Mouse (Mus musculus) adrenal gland, adult 8-10 months (tissue): ENCODE measurements around the gene Cdkl3. TPM values are rescaled to one million over a fixed set of nuclear protein-coding genes. Genes with fewer than 3 reads are reported as not detected.
"Not testable (repeated sequence)": the region's sequence is repeated elsewhere in the genome, so short reads cannot be mapped to it uniquely, and the experiment has no call there.

ENCODE experiments used
- DNase-seq: peaks from one replicate; pipeline ENCODE4 v3.0.0; 2022
- total RNA-seq, 4 experiments: library from RNA; stranded (reverse); gene quantifications; 2 replicates each; pipeline ENCODE4 v1.2.4; 2022

Cdkl3 gene
- total RNA-seq, 4 experiments from 2014 or later = 3.0 to 5.5 (median 4.2) TPM

GRCm38 (mm10) chr11:52079978-52080377 is 76.0 kb downstream of the Cdkl3 start:
- DNase-seq = peak; percentile 59

GRCm38 (mm10) chr11:52080656-52081055 is 76.6 kb downstream of the Cdkl3 start:
- DNase-seq = no peak

GRCm38 (mm10) chr11:52085857-52086203 is 81.8 kb downstream of the Cdkl3 start:
- no peak for DNase-seq

- no peak for DNase-seq
Measured at GRCm38 (mm10) chr11:52086204-52086864, 82.3 kb downstream of the Cdkl3 start.

GRCm38 (mm10) chr11:52089291-52089690 is 85.3 kb downstream of the Cdkl3 start:
- no peak for DNase-seq

- no peak for DNase-seq
Measured at GRCm38 (mm10) chr11:52091261-52091660, 87.2 kb downstream of the Cdkl3 start.

GRCm38 (mm10) chr11:52094568-52094967 is 90.5 kb downstream of the Cdkl3 start:
- DNase-seq = no peak

GRCm38 (mm10) chr11:52097016-52097415 is 93.0 kb downstream of the Cdkl3 start:
- no peak for DNase-seq

GRCm38 (mm10) chr11:52097596-52097995 is 93.6 kb downstream of the Cdkl3 start:
- peak; percentile 37 for DNase-seq

GRCm38 (mm10) chr11:52098398-52098946 is 94.5 kb downstream of the Cdkl3 start, which contains the start of gene Ppp2ca:
Gene Ppp2ca, plus strand, starts transcription at chr11:52098681.
- peak; percentile 99 for DNase-seq

GRCm38 (mm10) chr11:52099031-52099761 is 95.2 kb downstream of the Cdkl3 start:
- peak; percentile 52 for DNase-seq

- DNase-seq = no peak
Measured at GRCm38 (mm10) chr11:52099771-52100219, 95.8 kb downstream of the Cdkl3 start.

- no peak for DNase-seq
Measured at GRCm38 (mm10) chr11:52102977-52103376, 99.0 kb downstream of the Cdkl3 start.

GRCm38 (mm10) chr11:52105503-52105902 is 101.5 kb downstream of the Cdkl3 start:
- no peak for DNase-seq

GRCm38 (mm10) chr11:52106037-52106436 is 102.0 kb downstream of the Cdkl3 start:
- no peak for DNase-seq

GRCm38 (mm10) chr11:52106438-52106837 is 102.4 kb downstream of the Cdkl3 start:
- DNase-seq = no peak

- DNase-seq = no peak
Measured at GRCm38 (mm10) chr11:52108796-52109195, 104.8 kb downstream of the Cdkl3 start.

- DNase-seq = no peak
Measured at GRCm38 (mm10) chr11:52109421-52109820, 105.4 kb downstream of the Cdkl3 start.

GRCm38 (mm10) chr11:52115479-52115878 is 111.5 kb downstream of the Cdkl3 start:
- DNase-seq = no peak

GRCm38 (mm10) chr11:52116117-52116516 is 112.1 kb downstream of the Cdkl3 start:
- DNase-seq = not testable (repeated sequence)

- DNase-seq = no peak
Measured at GRCm38 (mm10) chr11:52117156-52117555, 113.1 kb downstream of the Cdkl3 start.

GRCm38 (mm10) chr11:52120415-52120814 is 116.4 kb downstream of the Cdkl3 start:
- not testable (repeated sequence) for DNase-seq

- DNase-seq = no peak
Measured at GRCm38 (mm10) chr11:52122045-52122444, 118.0 kb downstream of the Cdkl3 start.

- DNase-seq = no peak
Measured at GRCm38 (mm10) chr11:52124468-52124867, 120.4 kb downstream of the Cdkl3 start.
